Mouse (Mus musculus): Measurements from ENCODE around the gene Dnaja1. TPM values are rescaled to one million over a fixed set of nuclear protein-coding genes. Genes with fewer than 3 reads are reported as not detected.

The Dnaja1 gene
- total RNA-seq (2021) = 100 to 1,000 TPM; 282 to 289 TPM
- long read RNA-seq, experiment 1, full-length matches to known transcripts = 281 of 321 reads
- long read RNA-seq, experiment 1, partial matches to known transcripts = 8 of 321 reads
- long read RNA-seq, experiment 1, other reads (novel, unspliced or antisense) = 32 of 321 reads
- long read RNA-seq, experiment 2, full-length matches to known transcripts = 161 of 191 reads
- long read RNA-seq, experiment 2, partial matches to known transcripts = 6 of 191 reads
- long read RNA-seq, experiment 2, other reads (novel, unspliced or antisense) = 24 of 191 reads

- Histone ChIP-seq H3K27ac (peak within 1 kb of the TSS; percentile 100), H3K4me3 (peak within 1 kb of the TSS; percentile 88)
- DNase-seq (ENCODE audit: extremely low spot score in 1 of 2, low spot score in 2 of 2) = peak; percentile 98 to 99
- intact Hi-C loops (cut with DNase I) = loop anchor here (1.0 kb wide), 1 partner anchor 19 kb away; the partner anchor contains the start of gene Aptx
- TF ChIP-seq CTCF (IDR thresholded peaks at IDR 0.05) = no peak; the same call in 1 of the 2 replicates
These were observed at the start of gene Dnaja1 for GRCm38 (mm10) chr4:40722011-40722666. TSS of gene Dnaja1 (plus strand) at chr4:40722150.

- intact Hi-C loops (cut with DNase I) = no loop called here
- DNase-seq (ENCODE audit: extremely low spot score in 1 of 2, low spot score in 2 of 2) = no peak
- Histone ChIP-seq H3K4me3 (no peak overlapping the region), H3K27ac (no peak overlapping the region)
- no peak for TF ChIP-seq CTCF (IDR thresholded peaks at IDR 0.05)
These were observed 48.4 kb upstream of the Dnaja1 start for GRCm38 (mm10) chr4:40673526-40673925.

GRCm38 (mm10) chr4:40676338-40676737 is 45.6 kb upstream of the Dnaja1 start:
- no peak for DNase-seq (ENCODE audit: extremely low spot score in 1 of 2, low spot score in 2 of 2)
- Histone ChIP-seq H3K27ac (no peak overlapping the region), H3K4me3 (no peak overlapping the region)
- intact Hi-C loops (cut with DNase I) = no loop called here
- TF ChIP-seq CTCF (IDR thresholded peaks at IDR 0.05) = no peak

GRCm38 (mm10) chr4:40677132-40677531 is 44.8 kb upstream of the Dnaja1 start:
- H3K4me3 ChIP-seq = no peak overlapping the region
- DNase-seq (ENCODE audit: extremely low spot score in 1 of 2, low spot score in 2 of 2) = peak; percentile 28 to 35
- peak; percentile 43 for TF ChIP-seq CTCF (IDR thresholded peaks at IDR 0.05)
- no peak overlapping the region for H3K27ac ChIP-seq
- intact Hi-C loops (cut with DNase I) = no loop called here

GRCm38 (mm10) chr4:40680250-40680860 is 41.6 kb upstream of the Dnaja1 start:
- no peak overlapping the region for H3K27ac ChIP-seq
- TF ChIP-seq CTCF (IDR thresholded peaks at IDR 0.05) = peak; percentile 80
- intact Hi-C loops (cut with DNase I) = loop anchor here (2.0 to 5.0 kb wide), 3 partner anchors 393 to 546 kb away; no protein-coding TSS in a partner anchor
- DNase-seq (ENCODE audit: extremely low spot score in 1 of 2, low spot score in 2 of 2) = peak in 1 of 2 experiments; percentile 33
- H3K4me3 ChIP-seq = no peak overlapping the region

- Histone ChIP-seq H3K27ac (peak overlapping the region; percentile 69), H3K4me3 (no peak overlapping the region)
- intact Hi-C loops (cut with DNase I) = loop anchor here (1.0 to 5.0 kb wide), 4 partner anchors 381 to 547 kb away; no protein-coding TSS in a partner anchor
- peak; percentile 72 to 75 for DNase-seq (ENCODE audit: extremely low spot score in 1 of 2, low spot score in 2 of 2)
- peak; percentile 85 for TF ChIP-seq CTCF (IDR thresholded peaks at IDR 0.05)
These were observed 40.0 kb upstream of the Dnaja1 start for GRCm38 (mm10) chr4:40681908-40682307.

- intact Hi-C loops (cut with DNase I) = loop anchor here (1.0 to 5.0 kb wide), 3 partner anchors 381 to 500 kb away; no protein-coding TSS in a partner anchor
- H3K4me3 ChIP-seq = no peak overlapping the region
- H3K27ac ChIP-seq = no peak overlapping the region
- DNase-seq (ENCODE audit: extremely low spot score in 1 of 2, low spot score in 2 of 2) = no peak
- TF ChIP-seq CTCF (IDR thresholded peaks at IDR 0.05) = no peak
These were observed 39.6 kb upstream of the Dnaja1 start for GRCm38 (mm10) chr4:40682359-40682758.

- DNase-seq (ENCODE audit: extremely low spot score in 1 of 2, low spot score in 2 of 2) = no peak
- TF ChIP-seq CTCF (IDR thresholded peaks at IDR 0.05) = no peak
- intact Hi-C loops (cut with DNase I) = loop anchor here (5.0 kb wide), 2 partner anchors 396 to 501 kb away; no protein-coding TSS in a partner anchor
- H3K27ac ChIP-seq = no peak overlapping the region
- H3K4me3 ChIP-seq = no peak overlapping the region
These were observed 38.6 kb upstream of the Dnaja1 start for GRCm38 (mm10) chr4:40683306-40683705.

GRCm38 (mm10) chr4:40691100-40691499 is 30.9 kb upstream of the Dnaja1 start:
- Histone ChIP-seq H3K4me3 (no peak overlapping the region), H3K27ac (no peak overlapping the region)
- TF ChIP-seq CTCF (IDR thresholded peaks at IDR 0.05) = no peak
- no peak for DNase-seq (ENCODE audit: extremely low spot score in 1 of 2, low spot score in 2 of 2)
- intact Hi-C loops (cut with DNase I) = no loop called here

- Histone ChIP-seq H3K4me3 (no peak overlapping the region), H3K27ac (no peak overlapping the region)
- TF ChIP-seq CTCF (IDR thresholded peaks at IDR 0.05) = no peak
- intact Hi-C loops (cut with DNase I) = no loop called here
- no peak for DNase-seq (ENCODE audit: extremely low spot score in 1 of 2, low spot score in 2 of 2)
These were observed 24.9 kb upstream of the Dnaja1 start for GRCm38 (mm10) chr4:40697059-40697458.

GRCm38 (mm10) chr4:40700216-40700615 is 21.7 kb upstream of the Dnaja1 start:
- Histone ChIP-seq H3K27ac (no peak overlapping the region), H3K4me3 (no peak overlapping the region)
- intact Hi-C loops (cut with DNase I) = no loop called here
- TF ChIP-seq CTCF (IDR thresholded peaks at IDR 0.05) = no peak
- DNase-seq (ENCODE audit: extremely low spot score in 1 of 2, low spot score in 2 of 2) = no peak

GRCm38 (mm10) chr4:40701796-40702195 is 20.2 kb upstream of the Dnaja1 start:
- no peak overlapping the region for H3K27ac ChIP-seq
- peak overlapping the region; percentile 72 for H3K4me3 ChIP-seq
- TF ChIP-seq CTCF (IDR thresholded peaks at IDR 0.05) = no peak
- no peak for DNase-seq (ENCODE audit: extremely low spot score in 1 of 2, low spot score in 2 of 2)
- intact Hi-C loops (cut with DNase I) = no loop called here

Data from left cerebral cortex, adult 2 months (tissue).